Mouse (Mus musculus): ENCODE measurements around the gene Dsn1.

DNA sequence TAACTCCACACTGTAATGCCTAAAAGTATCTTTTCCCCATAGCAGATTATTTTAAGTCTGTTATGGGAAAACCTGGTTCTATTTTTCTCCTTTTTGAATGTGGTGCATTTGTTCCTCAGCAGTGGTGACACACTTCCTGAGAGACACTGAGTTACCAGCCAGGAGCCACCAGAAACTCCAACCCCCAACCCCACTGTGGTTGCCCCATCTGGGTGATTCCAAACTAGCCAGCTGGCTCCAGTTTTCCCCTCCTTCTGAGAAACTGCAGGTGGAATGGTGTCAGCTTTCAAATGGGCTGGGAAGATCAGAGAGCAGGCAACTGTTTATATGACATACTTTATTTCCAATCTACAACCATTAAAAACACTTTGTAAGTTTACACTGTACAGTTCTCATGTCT lies 3.2 kb upstream of the Dsn1 start:
- TF ChIP-seq EP300 (IDR thresholded peaks at IDR 0.05; ENCODE audit: low read depth) (no peak), CTCF (IDR thresholded peaks at IDR 0.05; ENCODE audit: low read depth) (no peak)
